Mouse (Mus musculus): ENCODE results near the gene Dync1li1. TPM values are rescaled to one million over a fixed set of nuclear protein-coding genes. Genes with fewer than 3 reads are reported as not detected.
A peak's percentile ranks its signal among the peaks of the same experiment; 100 is the strongest.

Dync1li1 gene
- polyA plus RNA-seq, 1 experiment from 2014 or later, result 107 TPM

- no peak for ATAC-seq (ENCODE audit: low FRiP score)
- H3K27ac ChIP-seq, result no peak overlapping the region
- no peak for DNase-seq (ENCODE audit: low spot score)
Measured at GRCm38 (mm10) chr9:114731871-114732682, 43.5 kb downstream of the Dync1li1 start.

GRCm38 (mm10) chr9:114733238-114733637, 44.6 kb downstream of the Dync1li1 start:
- no peaks in the 10 kb centered on the region for H3K9me3 ChIP-seq (ENCODE audit: control insufficient read depth, low read length)
- 76% methylated on average over 2 of the region's 2 CpGs for WGBS
- H3K4me2 ChIP-seq (replicated peaks), result no peak overlapping the region
- no peaks in the 10 kb centered on the region; the same call in 1 of the 2 replicates for H3K36me3 ChIP-seq (replicated peaks; ENCODE audit: control insufficient read depth, insufficient read depth)
- no peak overlapping the region for H3K4me3 ChIP-seq (replicated peaks; ENCODE audit: low read length)
- H3K4me1 ChIP-seq (replicated peaks; ENCODE audit: control insufficient read depth, insufficient read depth, low read length), result peaks cover 19% of the 10 kb centered on the region
- no peaks in the 10 kb centered on the region for H3K27me3 ChIP-seq (ENCODE audit: control insufficient read depth, insufficient read depth, low read length)
- H3K9ac ChIP-seq, result no peak overlapping the region
- ATAC-seq (ENCODE audit: low FRiP score), result no peak
- DNase-seq (ENCODE audit: low spot score), result no peak
- no peak overlapping the region for H3K27ac ChIP-seq

More at GRCm38 (mm10) chr9:114731871-114732682, 43.5 kb downstream of the Dync1li1 start:
- Histone ChIP-seq H3K4me3 (replicated peaks; ENCODE audit: low read length) (peak overlapping the region; percentile 89), H3K4me2 (replicated peaks) (peak overlapping the region; percentile 80), H3K9me3 (ENCODE audit: control insufficient read depth, low read length) (no peaks in the 10 kb centered on the region), H3K4me1 (replicated peaks; ENCODE audit: control insufficient read depth, insufficient read depth, low read length) (peaks cover 19% of the 10 kb centered on the region), H3K27me3 (ENCODE audit: control insufficient read depth, insufficient read depth, low read length) (no peaks in the 10 kb centered on the region), H3K9ac (peak overlapping the region; percentile 83), H3K36me3 (replicated peaks; ENCODE audit: control insufficient read depth, insufficient read depth) (no peaks in the 10 kb centered on the region)
- WGBS, result 76% methylated on average over 12 of the region's 12 CpGs

GRCm38 (mm10) chr9:114736442-114736841, 47.9 kb downstream of the Dync1li1 start:
- no peak for ATAC-seq (ENCODE audit: low FRiP score)

GRCm38 (mm10) chr9:114740336-114740735, 51.7 kb downstream of the Dync1li1 start:
- H3K9ac ChIP-seq, result no peak overlapping the region
- no peak overlapping the region for H3K4me3 ChIP-seq (replicated peaks; ENCODE audit: low read length)
- no peak overlapping the region for H3K4me2 ChIP-seq (replicated peaks)
- no peaks in the 10 kb centered on the region for H3K27me3 ChIP-seq (ENCODE audit: control insufficient read depth, insufficient read depth, low read length)
- DNase-seq (ENCODE audit: low spot score), result no peak
- peaks cover 4% of the 10 kb centered on the region for H3K36me3 ChIP-seq (replicated peaks; ENCODE audit: control insufficient read depth, insufficient read depth)
- no peak for ATAC-seq (ENCODE audit: low FRiP score)
- WGBS, result 94% methylated on average over 9 of the region's 9 CpGs
- H3K27ac ChIP-seq, result no peak overlapping the region
- H3K4me1 ChIP-seq (replicated peaks; ENCODE audit: control insufficient read depth, insufficient read depth, low read length), result no peaks in the 10 kb centered on the region
- H3K9me3 ChIP-seq (ENCODE audit: control insufficient read depth, low read length), result no peaks in the 10 kb centered on the region

More at GRCm38 (mm10) chr9:114736442-114736841, 47.9 kb downstream of the Dync1li1 start:
- Histone ChIP-seq H3K27ac (no peak overlapping the region), H3K27me3 (ENCODE audit: control insufficient read depth, insufficient read depth, low read length) (no peaks in the 10 kb centered on the region), H3K4me3 (replicated peaks; ENCODE audit: low read length) (no peak overlapping the region), H3K36me3 (replicated peaks; ENCODE audit: control insufficient read depth, insufficient read depth) (no peaks in the 10 kb centered on the region; the same call in 1 of the 2 replicates), H3K4me1 (replicated peaks; ENCODE audit: control insufficient read depth, insufficient read depth, low read length) (peaks cover 19% of the 10 kb centered on the region), H3K4me2 (replicated peaks) (no peak overlapping the region), H3K9ac (no peak overlapping the region), H3K9me3 (ENCODE audit: control insufficient read depth, low read length) (no peaks in the 10 kb centered on the region)
- no peak for DNase-seq (ENCODE audit: low spot score)
- 80% methylated on average over 11 of the region's 11 CpGs for WGBS

GRCm38 (mm10) chr9:114742731-114743130, 54.1 kb downstream of the Dync1li1 start:
- Histone ChIP-seq H3K4me3 (replicated peaks; ENCODE audit: low read length) (no peak overlapping the region), H3K27ac (no peak overlapping the region), H3K4me1 (replicated peaks; ENCODE audit: control insufficient read depth, insufficient read depth, low read length) (no peaks in the 10 kb centered on the region), H3K4me2 (replicated peaks) (no peak overlapping the region), H3K27me3 (ENCODE audit: control insufficient read depth, insufficient read depth, low read length) (no peaks in the 10 kb centered on the region), H3K9me3 (ENCODE audit: control insufficient read depth, low read length) (no peaks in the 10 kb centered on the region), H3K9ac (no peak overlapping the region), H3K36me3 (replicated peaks; ENCODE audit: control insufficient read depth, insufficient read depth) (peaks cover 20% of the 10 kb centered on the region)
- no peak for DNase-seq (ENCODE audit: low spot score)
- 85% methylated on average over 2 of the region's 2 CpGs for WGBS
- no peak for ATAC-seq (ENCODE audit: low FRiP score)

- peaks cover 27% of the 10 kb centered on the region for H3K36me3 ChIP-seq (replicated peaks; ENCODE audit: control insufficient read depth, insufficient read depth)
- ATAC-seq (ENCODE audit: low FRiP score), result no peak
- 88% methylated on average over 4 of the region's 4 CpGs for WGBS
Measured at GRCm38 (mm10) chr9:114745163-114745562, 56.6 kb downstream of the Dync1li1 start.

GRCm38 (mm10) chr9:114745654-114746053, 57.1 kb downstream of the Dync1li1 start:
- DNase-seq (ENCODE audit: low spot score) (no peak), ATAC-seq (ENCODE audit: low FRiP score) (no peak)
- H3K27me3 ChIP-seq (ENCODE audit: control insufficient read depth, insufficient read depth, low read length), result no peaks in the 10 kb centered on the region
- H3K4me3 ChIP-seq (replicated peaks; ENCODE audit: low read length), result no peak overlapping the region
- H3K36me3 ChIP-seq (replicated peaks; ENCODE audit: control insufficient read depth, insufficient read depth), result peaks cover 30% of the 10 kb centered on the region
- H3K9me3 ChIP-seq (ENCODE audit: control insufficient read depth, low read length), result no peaks in the 10 kb centered on the region
- H3K4me1 ChIP-seq (replicated peaks; ENCODE audit: control insufficient read depth, insufficient read depth, low read length), result no peaks in the 10 kb centered on the region
- no peak overlapping the region for H3K9ac ChIP-seq
- H3K4me2 ChIP-seq (replicated peaks), result no peak overlapping the region
- 79% methylated on average over 4 of the region's 4 CpGs for WGBS
- no peak overlapping the region for H3K27ac ChIP-seq

More at GRCm38 (mm10) chr9:114745163-114745562, 56.6 kb downstream of the Dync1li1 start:
- H3K27me3 ChIP-seq (ENCODE audit: control insufficient read depth, insufficient read depth, low read length), result no peaks in the 10 kb centered on the region
- H3K27ac ChIP-seq, result no peak overlapping the region
- H3K9ac ChIP-seq, result no peak overlapping the region
- DNase-seq (ENCODE audit: low spot score), result no peak
- no peak overlapping the region for H3K4me3 ChIP-seq (replicated peaks; ENCODE audit: low read length)
- no peak overlapping the region for H3K4me2 ChIP-seq (replicated peaks)
- H3K9me3 ChIP-seq (ENCODE audit: control insufficient read depth, low read length), result no peaks in the 10 kb centered on the region
- H3K4me1 ChIP-seq (replicated peaks; ENCODE audit: control insufficient read depth, insufficient read depth, low read length), result no peaks in the 10 kb centered on the region

GRCm38 (mm10) chr9:114747012-114747411, 58.4 kb downstream of the Dync1li1 start:
- 83% methylated on average over 10 of the region's 10 CpGs for WGBS
- Histone ChIP-seq H3K4me3 (replicated peaks; ENCODE audit: low read length) (no peak overlapping the region), H3K27me3 (ENCODE audit: control insufficient read depth, insufficient read depth, low read length) (no peaks in the 10 kb centered on the region), H3K36me3 (replicated peaks; ENCODE audit: control insufficient read depth, insufficient read depth) (peaks cover 32% of the 10 kb centered on the region), H3K9ac (no peak overlapping the region), H3K9me3 (ENCODE audit: control insufficient read depth, low read length) (no peaks in the 10 kb centered on the region), H3K27ac (no peak overlapping the region), H3K4me2 (replicated peaks) (no peak overlapping the region), H3K4me1 (replicated peaks; ENCODE audit: control insufficient read depth, insufficient read depth, low read length) (no peaks in the 10 kb centered on the region)
- ATAC-seq (ENCODE audit: low FRiP score) (no peak), DNase-seq (ENCODE audit: low spot score) (no peak)

GRCm38 (mm10) chr9:114747466-114747865, 58.9 kb downstream of the Dync1li1 start:
- DNase-seq (ENCODE audit: low spot score) (no peak), ATAC-seq (ENCODE audit: low FRiP score) (no peak)
- Histone ChIP-seq H3K27ac (0 out of 2 replicates have a peak overlapping the region, but pooled peaks have one; percentile 26), H3K9ac (no peak overlapping the region), H3K4me3 (replicated peaks; ENCODE audit: low read length) (no peak overlapping the region), H3K36me3 (replicated peaks; ENCODE audit: control insufficient read depth, insufficient read depth) (peaks cover 32% of the 10 kb centered on the region), H3K27me3 (ENCODE audit: control insufficient read depth, insufficient read depth, low read length) (no peaks in the 10 kb centered on the region), H3K9me3 (ENCODE audit: control insufficient read depth, low read length) (no peaks in the 10 kb centered on the region), H3K4me2 (replicated peaks) (no peak overlapping the region), H3K4me1 (replicated peaks; ENCODE audit: control insufficient read depth, insufficient read depth, low read length) (no peaks in the 10 kb centered on the region)
- WGBS, result 90% methylated on average over 12 of the region's 12 CpGs

Data from hindbrain, embryonic 14.5 days (tissue).